Mouse (Mus musculus): ENCODE results near the gene BC034090.

- TF ChIP-seq CTCF (IDR thresholded peaks at IDR 0.05; ENCODE audit: borderline replicate concordance, control insufficient read depth, extremely low read depth, insufficient read depth, low read length, poor library complexity) (no peak), POLR2A (IDR thresholded peaks at IDR 0.05; ENCODE audit: control insufficient read depth, extremely low read depth, insufficient read depth, low read length, poor library complexity) (no peak)
These were observed 6.9 kb downstream of the BC034090 start for GRCm38 (mm10) chr1:155237390-155237789.
